Mouse (Mus musculus): ENCODE results near the gene Bnip3. TPM values are rescaled to one million over a fixed set of nuclear protein-coding genes. Genes with fewer than 3 reads are reported as not detected.
A peak's percentile ranks its signal among the peaks of the same experiment; 100 is the strongest.

The Bnip3 gene
- polyA plus RNA-seq, 1 experiment from 2014 or later = 306 TPM

- Histone ChIP-seq H3K9me3 (replicated peaks; ENCODE audit: control insufficient read depth, low read length) (peaks cover 4% of the 10 kb centered on the region; the same call in 1 of the 2 replicates), H3K4me3 (ENCODE audit: low read depth, low read length) (peak within 1 kb of the TSS; percentile 46), H3K36me3 (ENCODE audit: control insufficient read depth, insufficient read depth, low read length) (no peaks in the 10 kb centered on the region), H3K9ac (ENCODE audit: low read depth, low read length) (peak within 1 kb of the TSS; percentile 36; the same call in 1 of the 2 replicates), H3K27ac (ENCODE audit: low read depth, low read length) (no peak within 1 kb of the TSS), H3K4me1 (ENCODE audit: control insufficient read depth, insufficient read depth, low read length) (peaks cover 9% of the 10 kb centered on the region; the same call in 1 of the 2 replicates), H3K27me3 (ENCODE audit: control insufficient read depth, insufficient read depth, low read length) (peaks cover 58% of the 10 kb centered on the region), H3K4me2 (peak within 1 kb of the TSS; percentile 90)
- WGBS (ENCODE audit: insufficient replicate concordance) = under 1% methylated on average over 78 of the region's 78 CpGs
- no peak for ATAC-seq (replicated peaks; ENCODE audit: insufficient number of reproducible peaks, low FRiP score, low TSS enrichment)
These were observed 31.5 kb upstream of the Bnip3 start, which contains the start of gene Jakmip3 for GRCm38 (mm10) chr7:138940612-138941461. Gene Jakmip3, plus strand, starts transcription at chr7:138940730.

- WGBS (ENCODE audit: insufficient replicate concordance) = 1% methylated on average over 17 of the region's 17 CpGs
- Histone ChIP-seq H3K4me1 (ENCODE audit: control insufficient read depth, insufficient read depth, low read length) (peaks cover 6% of the 10 kb centered on the region; the same call in 1 of the 2 replicates), H3K9ac (ENCODE audit: low read depth, low read length) (peak overlapping the region; percentile 36; the same call in 1 of the 2 replicates), H3K4me3 (ENCODE audit: low read depth, low read length) (peak overlapping the region; percentile 46), H3K9me3 (replicated peaks; ENCODE audit: control insufficient read depth, low read length) (peaks cover 4% of the 10 kb centered on the region; the same call in 1 of the 2 replicates), H3K4me2 (peak overlapping the region; percentile 90), H3K36me3 (ENCODE audit: control insufficient read depth, insufficient read depth, low read length) (no peaks in the 10 kb centered on the region), H3K27ac (ENCODE audit: low read depth, low read length) (no peak overlapping the region), H3K27me3 (ENCODE audit: control insufficient read depth, insufficient read depth, low read length) (peaks cover 58% of the 10 kb centered on the region)
- no peak for ATAC-seq (replicated peaks; ENCODE audit: insufficient number of reproducible peaks, low FRiP score, low TSS enrichment)
These were observed 30.9 kb upstream of the Bnip3 start for GRCm38 (mm10) chr7:138940256-138940611.

- H3K27ac ChIP-seq (ENCODE audit: low read depth, low read length) = no peak overlapping the region
- H3K27me3 ChIP-seq (ENCODE audit: control insufficient read depth, insufficient read depth, low read length) = peaks cover 58% of the 10 kb centered on the region
These were observed 29.7 kb upstream of the Bnip3 start for GRCm38 (mm10) chr7:138938991-138939390.

GRCm38 (mm10) chr7:138934523-138934922 is 25.2 kb upstream of the Bnip3 start:
- Histone ChIP-seq H3K4me3 (ENCODE audit: low read depth, low read length) (no peak overlapping the region), H3K27ac (ENCODE audit: low read depth, low read length) (no peak overlapping the region), H3K27me3 (ENCODE audit: control insufficient read depth, insufficient read depth, low read length) (peaks cover 16% of the 10 kb centered on the region), H3K36me3 (ENCODE audit: control insufficient read depth, insufficient read depth, low read length) (no peaks in the 10 kb centered on the region), H3K9me3 (replicated peaks; ENCODE audit: control insufficient read depth, low read length) (peaks cover 4% of the 10 kb centered on the region; the same call in 1 of the 2 replicates), H3K9ac (ENCODE audit: low read depth, low read length) (no peak overlapping the region), H3K4me2 (no peak overlapping the region), H3K4me1 (ENCODE audit: control insufficient read depth, insufficient read depth, low read length) (no peaks in the 10 kb centered on the region)
- WGBS (ENCODE audit: insufficient replicate concordance) = 79% methylated on average over 3 of the region's 3 CpGs
- no peak for ATAC-seq (replicated peaks; ENCODE audit: insufficient number of reproducible peaks, low FRiP score, low TSS enrichment)

More at GRCm38 (mm10) chr7:138938991-138939390, 29.7 kb upstream of the Bnip3 start:
- Histone ChIP-seq H3K4me2 (no peak overlapping the region), H3K36me3 (ENCODE audit: control insufficient read depth, insufficient read depth, low read length) (no peaks in the 10 kb centered on the region), H3K9ac (ENCODE audit: low read depth, low read length) (no peak overlapping the region), H3K9me3 (replicated peaks; ENCODE audit: control insufficient read depth, low read length) (peaks cover 4% of the 10 kb centered on the region; the same call in 1 of the 2 replicates), H3K4me1 (ENCODE audit: control insufficient read depth, insufficient read depth, low read length) (peaks cover 6% of the 10 kb centered on the region; the same call in 1 of the 2 replicates), H3K4me3 (ENCODE audit: low read depth, low read length) (no peak overlapping the region)
- WGBS (ENCODE audit: insufficient replicate concordance) = 77% methylated on average over 7 of the region's 7 CpGs
- no peak for ATAC-seq (replicated peaks; ENCODE audit: insufficient number of reproducible peaks, low FRiP score, low TSS enrichment)

GRCm38 (mm10) chr7:138928456-138928855 is 19.1 kb upstream of the Bnip3 start:
- Histone ChIP-seq H3K4me1 (ENCODE audit: control insufficient read depth, insufficient read depth, low read length) (no peaks in the 10 kb centered on the region), H3K9ac (ENCODE audit: low read depth, low read length) (no peak overlapping the region), H3K4me2 (no peak overlapping the region), H3K27ac (ENCODE audit: low read depth, low read length) (no peak overlapping the region), H3K4me3 (ENCODE audit: low read depth, low read length) (no peak overlapping the region), H3K9me3 (replicated peaks; ENCODE audit: control insufficient read depth, low read length) (no peaks in the 10 kb centered on the region), H3K27me3 (ENCODE audit: control insufficient read depth, insufficient read depth, low read length) (no peaks in the 10 kb centered on the region), H3K36me3 (ENCODE audit: control insufficient read depth, insufficient read depth, low read length) (no peaks in the 10 kb centered on the region)
- no peak for ATAC-seq (replicated peaks; ENCODE audit: insufficient number of reproducible peaks, low FRiP score, low TSS enrichment)
- 88% methylated on average over 4 of the region's 4 CpGs for WGBS (ENCODE audit: insufficient replicate concordance)

GRCm38 (mm10) chr7:138923756-138924425 is 14.6 kb upstream of the Bnip3 start:
- no peaks in the 10 kb centered on the region for H3K4me1 ChIP-seq (ENCODE audit: control insufficient read depth, insufficient read depth, low read length)
- H3K27ac ChIP-seq (ENCODE audit: low read depth, low read length) = no peak overlapping the region
- WGBS (ENCODE audit: insufficient replicate concordance) = 12% methylated on average over 3 of the region's 3 CpGs
- H3K9me3 ChIP-seq (replicated peaks; ENCODE audit: control insufficient read depth, low read length) = no peaks in the 10 kb centered on the region
- H3K4me3 ChIP-seq (ENCODE audit: low read depth, low read length) = no peak overlapping the region
- H3K27me3 ChIP-seq (ENCODE audit: control insufficient read depth, insufficient read depth, low read length) = no peaks in the 10 kb centered on the region
- ATAC-seq (replicated peaks; ENCODE audit: insufficient number of reproducible peaks, low FRiP score, low TSS enrichment) = no peak
- H3K9ac ChIP-seq (ENCODE audit: low read depth, low read length) = no peak overlapping the region
- H3K36me3 ChIP-seq (ENCODE audit: control insufficient read depth, insufficient read depth, low read length) = no peaks in the 10 kb centered on the region
- H3K4me2 ChIP-seq = no peak overlapping the region

GRCm38 (mm10) chr7:138921611-138922010 is 12.3 kb upstream of the Bnip3 start:
- Histone ChIP-seq H3K4me1 (ENCODE audit: control insufficient read depth, insufficient read depth, low read length) (no peaks in the 10 kb centered on the region), H3K27me3 (ENCODE audit: control insufficient read depth, insufficient read depth, low read length) (no peaks in the 10 kb centered on the region), H3K4me2 (no peak overlapping the region)

GRCm38 (mm10) chr7:138919156-138919944 is 10.0 kb upstream of the Bnip3 start:
- ATAC-seq (replicated peaks; ENCODE audit: insufficient number of reproducible peaks, low FRiP score, low TSS enrichment) = peak; percentile 82
- H3K27ac ChIP-seq (ENCODE audit: low read depth, low read length) = peak overlapping the region; percentile 87
- WGBS (ENCODE audit: insufficient replicate concordance) = under 1% methylated on average over 26 of the region's 26 CpGs
- H3K4me3 ChIP-seq (ENCODE audit: low read depth, low read length) = peak overlapping the region; percentile 44
- no peaks in the 10 kb centered on the region for H3K4me1 ChIP-seq (ENCODE audit: control insufficient read depth, insufficient read depth, low read length)
- H3K9ac ChIP-seq (ENCODE audit: low read depth, low read length) = peak overlapping the region; percentile 66
- H3K9me3 ChIP-seq (replicated peaks; ENCODE audit: control insufficient read depth, low read length) = no peaks in the 10 kb centered on the region
- H3K27me3 ChIP-seq (ENCODE audit: control insufficient read depth, insufficient read depth, low read length) = no peaks in the 10 kb centered on the region
- H3K36me3 ChIP-seq (ENCODE audit: control insufficient read depth, insufficient read depth, low read length) = no peaks in the 10 kb centered on the region
- H3K4me2 ChIP-seq = peak overlapping the region; percentile 66

More at GRCm38 (mm10) chr7:138921611-138922010, 12.3 kb upstream of the Bnip3 start:
- Histone ChIP-seq H3K9ac (ENCODE audit: low read depth, low read length) (no peak overlapping the region), H3K4me3 (ENCODE audit: low read depth, low read length) (no peak overlapping the region), H3K27ac (ENCODE audit: low read depth, low read length) (no peak overlapping the region), H3K36me3 (ENCODE audit: control insufficient read depth, insufficient read depth, low read length) (no peaks in the 10 kb centered on the region), H3K9me3 (replicated peaks; ENCODE audit: control insufficient read depth, low read length) (no peaks in the 10 kb centered on the region)
- 94% methylated on average over 8 of the region's 8 CpGs for WGBS (ENCODE audit: insufficient replicate concordance)
- ATAC-seq (replicated peaks; ENCODE audit: insufficient number of reproducible peaks, low FRiP score, low TSS enrichment) = no peak

Measured in heart, embryonic 11.5 days (tissue).